Mouse (Mus musculus) C2C12 (cell line): ENCODE data around the gene Ubiad1. TPM values are rescaled to one million over a fixed set of nuclear protein-coding genes. Genes with fewer than 3 reads are reported as not detected.

Source experiments
- H3K27me3 ChIP-seq: one replicate; pipeline ENCODE4 v1.6.1; 2011; ENCODE audit not compliant: control insufficient read depth, insufficient read depth, insufficient read length
- H3K36me3 ChIP-seq: one replicate; pipeline ENCODE4 v1.6.1; 2011; ENCODE audit not compliant: control insufficient read depth, insufficient read depth
- H3K4me3 ChIP-seq: one replicate; pipeline ENCODE4 v1.5.1; 2011; ENCODE audit warnings: mild to moderate bottlenecking, control low read depth; ENCODE audit not compliant: poor library complexity, insufficient read depth, severe bottlenecking
- H3K79me2 ChIP-seq: one replicate; pipeline ENCODE4 v1.6.1; 2011; ENCODE audit not compliant: control insufficient read depth, insufficient read depth
- H3K79me3 ChIP-seq: one replicate; pipeline ENCODE4 v1.6.1; 2011; ENCODE audit warnings: low read depth, control low read depth
- H3ac ChIP-seq: one replicate; pipeline ENCODE3; 2011; ENCODE audit warnings: low read depth; ENCODE audit not compliant: control insufficient read depth, insufficient read length
- CEBPB ChIP-seq: IDR thresholded peaks from one replicate; pipeline ENCODE4 v1.6.1; 2011; ENCODE audit warnings: low read depth, mild to moderate bottlenecking, control low read depth, moderate library complexity
- CTCF ChIP-seq: IDR thresholded peaks from one replicate; pipeline ENCODE4 v1.5.1; 2011; ENCODE audit not compliant: control insufficient read depth, insufficient read depth, insufficient read length
- FOSL1 ChIP-seq: IDR thresholded peaks from one replicate; pipeline ENCODE4 v1.8.0; 2011; ENCODE audit warnings: mild to moderate bottlenecking, low read length; ENCODE audit not compliant: poor library complexity, insufficient read depth, severe bottlenecking
- MAX ChIP-seq: IDR thresholded peaks from one replicate; pipeline ENCODE4 v1.6.1; 2011; ENCODE audit warnings: mild to moderate bottlenecking, control low read depth
- MYOD1 ChIP-seq: IDR thresholded peaks from one replicate; pipeline ENCODE4 v1.6.1; 2011; ENCODE audit warnings: low read depth; ENCODE audit not compliant: control insufficient read depth, insufficient read length
- MYOG ChIP-seq: IDR thresholded peaks from one replicate; pipeline ENCODE4 v1.6.1; 2011; ENCODE audit not compliant: control insufficient read depth, insufficient read length; ENCODE audit errors: extremely low read depth
- USF1 ChIP-seq: IDR thresholded peaks from one replicate; pipeline ENCODE4 v1.6.1; 2011; ENCODE audit warnings: low read depth, mild to moderate bottlenecking, control low read depth, moderate library complexity
- long read RNA-seq, 2 experiments: library from polyadenylated mRNA; unstranded; transcript quantifications; one replicate each; pipeline ENCODE4 v2.0.0; 2019 to 2020
- polyA plus RNA-seq: library from polyadenylated mRNA; unstranded; fragments of >200 nt; fragmentation: generic; extraction: Trizol; gene quantifications from one replicate; pipeline ENCODE4 v1.2.1, GENCODE M21; 2012; ENCODE audit warnings: missing spikeins

Ubiad1 gene
- 19.7 TPM for polyA plus RNA-seq
- long read RNA-seq, experiment 1, transcript Ubiad1-201 (2 exons, 2,992 nt), result major isoform, 10 of 12 reads
- long read RNA-seq, experiment 1, partial matches to known transcripts, result 0 of 12 reads
- long read RNA-seq, experiment 1, other reads (novel, unspliced or antisense), result 2 of 12 reads
- long read RNA-seq, experiment 2, transcript Ubiad1-201 (2 exons, 2,992 nt), result major isoform, 103 of 137 reads
- long read RNA-seq, experiment 2, transcript Ubiad1-202 (3 exons, 576 nt), result minor isoform, 14 of 137 reads
- long read RNA-seq, experiment 2, partial matches to known transcripts, result 0 of 137 reads
- long read RNA-seq, experiment 2, other reads (novel, unspliced or antisense), result 20 of 137 reads

GRCm38 (mm10) chr4:148444250-148444967, at the start of gene Ubiad1:
TSS of gene Ubiad1 (minus strand) at chr4:148444771.
- Histone ChIP-seq H3K79me3 (peaks cover 16% of the 10 kb centered on the region), H3K79me2 (peaks cover 27% of the 10 kb centered on the region), H3K4me3 (peak within 1 kb of the TSS; percentile 82), H3K27me3 (no peaks in the 10 kb centered on the region), H3K36me3 (no peaks in the 10 kb centered on the region), H3ac (peak within 1 kb of the TSS; percentile 89)
- TF ChIP-seq CEBPB (no peak), CTCF (no peak), USF1 (no peak), MAX (no peak), MYOD1 (peak; percentile 35)

GRCm38 (mm10) chr4:148491448-148491847, 46.9 kb upstream of the Ubiad1 start:
- no peak for TF ChIP-seq CEBPB
- no peak for TF ChIP-seq FOSL1
- TF ChIP-seq MAX, result no peak
- TF ChIP-seq MYOD1, result no peak
- no peak for TF ChIP-seq MYOG
- TF ChIP-seq CTCF, result no peak
- TF ChIP-seq USF1, result no peak
- Histone ChIP-seq H3K79me3 (no peaks in the 10 kb centered on the region), H3ac (no peak overlapping the region), H3K36me3 (peaks cover 50% of the 10 kb centered on the region), H3K79me2 (no peaks in the 10 kb centered on the region), H3K4me3 (no peak overlapping the region), H3K27me3 (no peaks in the 10 kb centered on the region)

- peaks cover 52% of the 10 kb centered on the region for H3K36me3 ChIP-seq
- H3K79me2 ChIP-seq, result no peaks in the 10 kb centered on the region
- H3K79me3 ChIP-seq, result no peaks in the 10 kb centered on the region
- no peak overlapping the region for H3K4me3 ChIP-seq
- TF ChIP-seq USF1, result no peak
- TF ChIP-seq MYOG, result no peak
- no peak for TF ChIP-seq CTCF
- TF ChIP-seq MAX, result no peak
- TF ChIP-seq MYOD1, result no peak
- no peak for TF ChIP-seq CEBPB
- no peak for TF ChIP-seq FOSL1
- no peaks in the 10 kb centered on the region for H3K27me3 ChIP-seq
- no peak overlapping the region for H3ac ChIP-seq
These were observed 45.9 kb upstream of the Ubiad1 start for GRCm38 (mm10) chr4:148490502-148490901.

- Histone ChIP-seq H3K27me3 (no peaks in the 10 kb centered on the region), H3K79me3 (no peaks in the 10 kb centered on the region), H3K4me3 (no peak overlapping the region), H3K36me3 (peaks cover 58% of the 10 kb centered on the region), H3ac (no peak overlapping the region), H3K79me2 (no peaks in the 10 kb centered on the region)
- TF ChIP-seq USF1, result no peak
- no peak for TF ChIP-seq CTCF
- no peak for TF ChIP-seq CEBPB
- TF ChIP-seq MYOG, result no peak
- no peak for TF ChIP-seq FOSL1
- no peak for TF ChIP-seq MYOD1
- TF ChIP-seq MAX, result no peak
These were observed 43.3 kb upstream of the Ubiad1 start for GRCm38 (mm10) chr4:148487841-148488240.

- no peaks in the 10 kb centered on the region for H3K79me2 ChIP-seq
- peaks cover 56% of the 10 kb centered on the region for H3K36me3 ChIP-seq
- no peaks in the 10 kb centered on the region for H3K27me3 ChIP-seq
- H3ac ChIP-seq, result no peak overlapping the region
- no peak overlapping the region for H3K4me3 ChIP-seq
- H3K79me3 ChIP-seq, result no peaks in the 10 kb centered on the region
- TF ChIP-seq CEBPB (no peak), USF1 (no peak)
These were observed 39.9 kb upstream of the Ubiad1 start for GRCm38 (mm10) chr4:148484511-148484910.
